Mouse (Mus musculus) ES-Bruce4 (cell line): ENCODE measurements around the gene Styx.

Experiments
- CTCF ChIP-seq: IDR thresholded peaks from one replicate; pipeline ENCODE4 v1.8.1; 2011; ENCODE audit warnings: low read depth, low read length
- POLR2A ChIP-seq: IDR thresholded peaks from one replicate; pipeline ENCODE4 v1.8.1; 2011; ENCODE audit warnings: low read length; ENCODE audit not compliant: insufficient read depth

DNA sequence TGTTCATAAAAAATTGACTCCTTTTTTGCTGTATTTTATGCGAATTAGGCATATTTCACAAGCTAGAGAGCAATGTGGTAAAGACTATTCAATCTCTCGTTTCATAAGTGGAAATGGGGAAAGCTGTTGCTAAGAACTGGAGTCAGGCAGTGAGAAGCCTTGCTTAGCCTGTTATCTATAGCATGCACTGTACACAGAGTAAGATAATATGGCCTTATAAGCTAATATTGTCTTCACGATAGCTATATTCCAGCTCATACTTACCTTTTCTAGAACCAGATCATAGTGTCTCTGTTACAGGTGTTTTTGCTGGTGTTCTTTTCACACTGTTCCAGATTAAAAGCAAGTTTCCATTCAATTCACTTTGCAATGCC lies 31.7 kb upstream of the Styx start:
- TF ChIP-seq CTCF (no peak), POLR2A (no peak)
